Mouse (Mus musculus) spleen, adult 18-20 months (tissue): ENCODE data around the gene Igsf3.

ENCODE experiments used
- DNase-seq, 2 experiments: peaks; one replicate each; pipeline ENCODE4 v3.0.0; 2022; ENCODE audit warnings: mixed read lengths in 2 of 2

Gene Igsf3

GRCm38 (mm10) chr3:101377256-101378024 is 557 bp downstream of the Igsf3 start:
- peak in 1 of 2 experiments; percentile 17 for DNase-seq

- no peak for DNase-seq
Measured at GRCm38 (mm10) chr3:101378102-101378501, 1.2 kb downstream of the Igsf3 start.

DNA sequence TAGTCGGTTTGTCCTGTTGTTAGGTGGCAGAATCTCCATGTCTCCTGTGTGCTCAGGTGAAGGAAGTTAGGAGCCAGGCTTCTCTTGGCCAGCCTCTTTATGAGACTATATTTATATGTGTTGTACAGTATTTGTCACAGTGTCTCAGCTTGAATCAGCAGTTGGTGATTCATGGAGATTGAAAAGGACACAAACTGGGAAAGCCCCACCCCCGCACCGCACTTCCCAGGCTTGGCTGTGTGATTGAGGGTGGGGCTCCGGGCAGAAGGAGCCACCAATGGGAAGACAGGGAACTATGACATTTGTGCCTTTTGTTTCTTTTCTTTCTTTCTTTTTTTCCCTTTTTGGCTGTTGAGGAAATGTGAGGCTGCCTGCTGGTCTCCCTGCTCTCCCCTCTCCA is 2.9 kb downstream of the Igsf3 start:
- no peak for DNase-seq

DNA sequence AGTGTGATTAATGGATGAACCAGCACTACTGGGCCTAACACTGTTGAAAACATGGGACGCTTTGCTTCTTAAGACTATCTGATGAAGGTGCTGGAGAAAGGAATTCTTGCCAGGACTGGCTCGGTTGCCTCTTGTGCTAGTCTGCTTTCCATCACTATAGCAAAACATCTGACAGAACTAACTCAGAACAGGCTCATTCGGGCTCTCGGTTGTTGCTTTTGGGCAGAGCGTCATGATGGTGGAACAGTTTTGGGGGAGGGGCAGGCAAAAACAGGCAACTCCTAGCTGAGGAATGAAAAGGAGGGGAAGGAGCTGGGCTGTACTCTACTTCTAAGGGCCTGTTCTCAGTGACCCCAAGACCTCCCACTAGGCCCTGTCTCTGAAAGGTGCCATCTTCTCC is 4.8 kb downstream of the Igsf3 start:
- no peak for DNase-seq

DNA sequence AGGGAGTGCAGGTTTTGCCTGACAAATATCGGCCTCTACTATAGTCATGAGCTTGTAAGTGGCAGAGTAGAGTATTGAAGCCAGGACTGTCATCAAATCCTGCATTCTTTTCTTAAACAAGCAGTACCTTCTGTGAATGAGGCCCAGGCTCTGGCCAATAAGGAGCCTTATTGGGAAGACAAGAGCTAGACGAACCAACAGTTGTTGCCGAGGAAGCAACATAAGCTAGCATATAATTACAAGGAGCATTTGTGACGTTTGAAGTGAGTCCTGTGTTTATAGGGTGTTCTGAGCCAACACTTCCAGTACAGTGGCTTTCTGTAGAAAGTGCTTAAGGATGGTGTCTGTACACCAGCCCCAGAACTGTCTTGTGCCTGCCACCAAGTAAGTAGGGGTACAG is 5.9 kb downstream of the Igsf3 start:
- DNase-seq = no peak

DNA sequence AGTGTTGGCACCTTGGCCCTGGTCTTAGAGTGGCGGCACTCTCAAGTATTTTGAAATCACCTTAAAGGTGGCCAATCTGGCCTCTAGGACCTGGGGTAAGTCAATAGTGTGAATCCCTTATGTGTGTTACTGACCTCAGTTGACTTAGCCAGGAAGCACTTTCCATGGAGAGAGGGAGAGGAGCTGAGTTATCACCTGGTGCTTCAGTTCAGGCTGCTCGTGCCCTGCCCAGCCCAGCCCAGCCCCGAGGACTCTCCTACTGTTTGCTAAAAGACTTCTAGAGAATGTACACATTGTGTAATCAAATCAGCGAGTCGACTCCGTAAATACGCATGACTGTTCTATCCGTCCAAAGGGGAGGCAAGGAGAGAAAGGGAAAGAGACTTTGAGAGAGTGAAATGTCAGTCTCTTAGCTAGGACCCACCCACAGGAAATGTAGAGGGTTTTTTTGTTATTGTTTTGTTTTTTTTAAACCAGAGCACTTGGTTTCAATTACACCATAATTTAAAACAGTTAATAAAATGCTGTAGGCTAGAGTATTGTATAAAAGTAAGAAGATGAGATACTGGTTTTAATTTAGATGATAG is 9.6 kb downstream of the Igsf3 start:
- DNase-seq = no peak

DNA sequence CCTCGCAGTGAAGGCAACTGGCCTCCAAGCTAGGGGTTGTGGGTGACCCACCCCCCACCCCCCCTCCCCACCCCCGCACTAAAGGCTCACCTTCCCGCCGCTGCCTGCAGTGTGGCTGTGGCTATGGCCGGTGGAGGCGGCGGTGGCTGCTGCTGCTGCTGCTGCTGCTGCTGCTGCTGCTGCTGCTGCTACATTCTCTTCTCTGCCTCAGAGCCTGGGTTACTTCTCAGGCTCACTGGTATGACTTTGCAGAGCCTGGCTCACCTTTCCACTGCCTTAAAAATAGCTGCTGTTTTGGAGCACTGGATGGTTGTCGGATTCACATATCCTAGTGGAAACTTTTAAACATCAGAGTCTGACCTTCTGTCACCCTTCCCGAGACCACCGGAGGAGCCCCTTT is 11.0 kb downstream of the Igsf3 start:
- no peak for DNase-seq

DNA sequence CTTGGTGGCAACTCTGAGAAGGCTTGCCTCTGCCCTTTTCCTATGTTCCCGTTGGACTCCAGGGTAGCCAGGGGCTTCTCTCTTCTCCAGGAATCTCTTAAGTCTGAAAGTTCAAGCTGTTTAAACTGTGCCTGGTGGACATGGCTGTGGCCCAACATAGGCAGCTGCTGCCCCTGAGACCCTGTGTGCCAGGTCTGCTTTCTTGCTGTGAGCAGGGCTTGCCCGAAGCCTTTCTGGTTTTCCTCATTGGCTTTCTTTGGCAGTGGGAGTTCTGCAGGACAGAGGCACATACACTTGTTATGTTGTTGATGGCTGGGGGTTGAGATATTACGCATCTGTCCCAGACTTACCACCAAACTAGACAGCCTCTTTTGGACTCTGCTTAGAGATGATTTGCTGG is 12.7 kb downstream of the Igsf3 start:
- DNase-seq = no peak

- no peak for DNase-seq
Measured at GRCm38 (mm10) chr3:101390472-101390871, 13.6 kb downstream of the Igsf3 start.

GRCm38 (mm10) chr3:101391991-101392390 is 15.1 kb downstream of the Igsf3 start:
- no peak for DNase-seq

DNA sequence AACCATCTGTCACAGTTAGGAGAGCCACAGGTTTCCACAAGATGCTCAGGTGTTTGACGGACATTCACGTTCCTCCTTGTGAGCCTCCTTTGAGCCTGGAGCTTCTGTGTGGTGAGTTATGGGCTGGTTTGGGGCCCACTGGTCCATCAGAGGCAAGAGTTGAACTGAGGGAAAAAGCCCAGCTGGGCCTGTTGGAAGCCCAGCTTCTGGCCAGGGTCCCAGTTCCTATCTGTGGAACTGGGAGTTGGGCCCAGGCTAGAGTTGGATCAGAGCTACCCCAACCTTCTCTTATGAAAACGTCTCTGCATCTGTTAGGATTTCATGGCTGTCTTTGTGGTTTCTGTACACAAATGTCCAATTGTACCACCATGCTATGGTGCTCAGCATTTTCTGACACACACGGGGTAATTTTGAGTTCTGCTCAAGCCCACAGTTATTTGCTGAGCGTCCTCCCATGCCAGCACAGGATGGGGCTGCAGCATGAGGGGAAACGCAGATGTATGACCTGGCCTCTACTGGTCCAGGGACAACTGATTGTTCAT is 16.3 kb downstream of the Igsf3 start:
- DNase-seq = no peak

DNA sequence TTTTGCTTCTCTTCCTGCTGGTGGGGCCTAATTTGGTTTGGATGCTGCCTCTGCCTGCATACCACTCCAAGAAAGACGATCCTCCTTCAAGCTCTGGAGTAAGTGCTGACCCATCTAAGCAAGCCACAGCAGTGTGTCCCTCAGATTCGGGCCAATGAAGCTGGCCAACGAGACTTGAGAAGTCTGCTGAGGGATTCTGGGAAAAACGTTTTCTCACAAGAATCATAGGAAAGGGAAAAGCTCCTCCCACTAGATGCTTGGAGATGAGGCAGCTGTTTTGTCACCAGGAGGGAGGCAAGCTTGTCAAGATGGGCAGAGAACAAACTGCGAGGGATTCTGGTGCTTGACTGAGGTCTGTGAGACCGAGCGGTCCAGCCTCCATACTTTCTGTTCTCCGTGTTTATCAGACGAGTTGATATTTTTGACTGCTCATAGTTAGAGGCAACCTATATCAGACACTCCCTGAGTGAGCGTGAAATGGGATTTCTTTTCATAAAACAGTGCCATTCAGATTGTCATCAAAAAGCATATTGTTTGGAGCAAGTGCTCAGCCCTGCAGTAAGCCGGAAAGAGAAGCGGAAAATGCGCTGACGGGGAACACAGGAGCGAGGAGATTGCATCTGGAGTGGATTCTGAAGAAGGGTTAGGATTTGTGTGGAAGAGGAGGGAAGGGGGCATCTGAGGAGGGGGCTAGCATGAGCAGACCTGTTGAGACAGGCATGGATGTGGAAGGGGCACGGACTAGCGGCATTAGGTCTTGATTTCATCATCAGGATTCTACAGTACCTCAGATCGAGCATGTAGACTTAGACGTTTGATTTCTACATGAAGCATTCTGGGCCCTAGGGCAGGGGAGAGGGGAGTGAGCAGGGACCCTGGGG is 17.0 kb downstream of the Igsf3 start:
- DNase-seq = no peak

- no peak for DNase-seq
Measured at GRCm38 (mm10) chr3:101395341-101395740, 18.5 kb downstream of the Igsf3 start.

DNA sequence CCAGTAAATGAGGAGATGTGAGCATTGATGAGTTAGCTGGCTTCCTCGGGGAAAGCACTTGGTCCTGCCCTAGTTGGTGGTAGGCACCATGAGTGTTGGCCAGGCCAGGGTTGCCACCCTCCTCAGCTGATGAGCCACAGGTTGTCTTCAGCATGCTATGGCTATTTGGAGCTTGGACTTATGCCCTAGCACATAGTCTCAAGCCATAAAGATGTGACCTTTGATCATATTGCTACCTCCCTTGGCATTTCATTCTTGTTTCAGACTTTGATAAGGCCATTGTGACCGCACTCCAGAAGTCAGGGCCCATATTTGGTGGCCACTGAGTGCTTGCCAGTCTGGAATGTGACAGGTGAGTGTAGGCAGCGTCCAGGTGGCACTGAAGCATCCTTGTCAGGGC is 19.2 kb downstream of the Igsf3 start:
- DNase-seq = no peak

DNA sequence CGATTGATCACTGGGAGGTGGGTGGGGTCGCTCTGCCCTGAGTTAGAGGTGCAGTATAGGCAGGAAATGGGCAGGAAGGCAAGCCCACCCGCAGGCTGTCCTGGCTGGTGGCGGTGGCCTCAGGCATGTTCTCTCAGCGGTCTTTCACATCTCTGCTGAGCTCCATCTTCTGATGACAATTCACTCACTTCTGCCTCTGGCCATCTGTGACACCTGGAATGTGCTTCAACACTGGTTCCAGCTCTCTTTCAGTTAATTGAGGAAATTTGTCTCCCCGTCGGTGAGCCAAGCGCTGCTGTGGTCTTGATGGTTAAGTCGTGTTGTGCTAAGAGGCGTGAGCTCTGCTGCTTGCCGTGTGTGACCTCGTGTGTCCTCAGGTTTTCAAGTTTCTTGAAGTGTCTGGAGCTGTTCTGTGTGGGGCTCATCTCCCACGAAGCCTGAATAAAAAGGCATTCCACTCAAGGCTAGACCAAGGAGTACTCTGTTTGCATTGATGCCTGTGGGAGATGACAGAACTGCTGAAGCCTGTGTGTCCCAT is 19.9 kb downstream of the Igsf3 start:
- DNase-seq = no peak

DNA sequence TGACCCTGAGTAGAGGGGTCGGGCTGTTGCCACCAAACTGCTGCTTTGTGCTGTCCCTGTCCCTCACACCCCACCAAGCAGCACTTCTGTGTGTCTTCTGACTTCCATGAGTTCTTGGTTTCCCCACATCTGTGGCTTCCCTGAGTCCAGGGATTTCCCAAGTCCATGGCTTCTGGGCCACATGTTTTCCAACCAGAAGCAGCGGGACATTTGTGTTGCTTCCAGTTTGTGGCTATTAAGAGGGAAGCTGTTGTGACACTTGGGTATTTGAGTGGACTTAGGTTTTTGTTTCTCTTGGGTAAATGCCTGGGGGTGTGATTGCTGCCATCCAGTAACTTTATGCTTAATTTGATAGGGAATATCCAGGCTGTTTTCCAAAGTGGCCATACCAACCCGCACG is 20.5 kb downstream of the Igsf3 start:
- DNase-seq = no peak

DNA sequence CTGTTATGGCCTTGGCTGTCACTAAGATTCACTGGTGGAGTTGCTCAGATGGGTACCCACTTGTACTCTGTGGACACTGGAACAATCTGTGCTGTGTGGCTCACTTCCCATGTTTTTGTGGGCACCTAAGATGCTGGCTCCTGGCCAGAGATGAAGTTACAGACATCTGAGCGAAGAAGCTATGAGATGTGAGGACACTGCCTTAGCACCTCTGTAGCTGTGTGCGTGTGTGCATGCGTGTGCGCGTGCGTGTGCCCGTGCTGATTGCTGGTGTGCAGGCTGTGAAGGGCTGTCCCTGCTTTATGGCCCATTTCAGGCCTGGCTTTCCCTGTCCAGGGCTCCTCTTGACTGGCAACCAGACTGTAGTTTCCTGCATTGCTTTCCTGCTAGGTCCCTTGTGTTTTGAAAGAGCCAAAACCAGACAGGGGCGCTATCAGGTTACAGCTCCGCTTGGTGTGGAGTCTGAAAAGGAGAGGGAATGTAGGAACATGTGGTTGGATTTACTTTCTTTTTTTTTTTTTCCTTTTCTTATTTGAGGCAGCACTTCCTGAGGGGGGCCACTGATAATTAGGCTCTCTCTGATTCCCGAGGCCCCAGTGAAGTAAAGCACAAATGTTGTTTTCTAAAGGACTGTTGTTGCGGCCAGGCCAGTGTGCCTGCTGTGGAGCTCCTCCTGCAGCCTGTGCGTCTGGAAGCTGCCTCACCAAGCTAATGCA is 21.3 kb downstream of the Igsf3 start:
- no peak for DNase-seq

GRCm38 (mm10) chr3:101398877-101399276 is 22.0 kb downstream of the Igsf3 start:
- no peak for DNase-seq

DNA sequence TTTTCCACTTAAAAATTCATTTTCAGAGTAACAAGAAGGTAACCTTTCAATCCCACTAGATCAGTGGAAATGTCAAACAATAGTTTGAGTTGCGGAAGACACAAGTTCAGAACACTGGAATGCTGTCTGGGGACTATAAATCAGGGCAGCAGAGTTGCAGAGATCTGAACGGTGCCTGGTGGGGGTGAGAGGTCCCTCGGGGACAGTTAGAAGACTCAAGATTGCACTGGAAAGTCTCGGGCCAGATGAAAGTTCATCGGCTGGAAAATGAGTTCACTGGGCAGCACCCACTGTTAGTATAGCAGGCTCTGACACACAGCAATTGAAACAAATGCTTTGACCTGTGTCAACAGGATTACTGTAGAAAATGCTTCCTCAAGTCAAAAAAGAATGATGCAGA is 24.6 kb downstream of the Igsf3 start:
- DNase-seq = no peak

GRCm38 (mm10) chr3:101404620-101405415 is 27.9 kb downstream of the Igsf3 start:
- no peak for DNase-seq

DNA sequence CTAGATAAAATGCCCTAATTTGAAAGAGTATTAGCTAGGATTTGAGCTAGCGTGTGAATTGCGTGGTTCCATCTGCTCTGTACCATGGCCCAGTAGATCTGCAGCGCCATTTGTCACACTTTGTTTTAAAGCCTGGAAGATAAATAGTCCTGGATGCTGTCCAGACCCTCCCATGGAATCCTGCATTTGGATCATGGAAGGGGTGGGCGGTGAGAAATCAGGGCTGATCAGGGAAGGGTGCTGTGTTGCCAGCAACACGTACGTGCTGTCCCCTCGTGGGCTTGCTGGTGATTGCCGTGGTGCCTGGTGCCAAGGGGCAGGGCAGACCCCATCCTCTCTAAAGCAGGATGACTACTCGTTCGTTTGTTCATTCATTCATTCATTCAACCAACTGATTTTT is 28.6 kb downstream of the Igsf3 start:
- DNase-seq = no peak

GRCm38 (mm10) chr3:101406097-101406496 is 29.2 kb downstream of the Igsf3 start:
- DNase-seq = no peak
